ENCODE assay signal across 8 mouse cellular contexts in genomic region chr13:109821725-109822412, GRCm38 (mm10).
DNase-seq lines count a peak whose midpoint lies in the region; ATAC-seq lines count a peak whose summit lies in the region.

No protein-coding gene starts in this region.

- peak; percentile 29 for DNase-seq in gastrocnemius, adult 18-20 months (ENCODE audit: low spot score)
- DNase-seq in gastrocnemius, adult 8-10 months (ENCODE audit: low spot score in 2 of 2), result no peak
- DNase-seq in heart, postnatal 4 days, result peak; percentile 7
- no peak for DNase-seq in limb, embryonic 11.5 days (ENCODE audit: low spot score)
- no peak for DNase-seq in ovary, adult 18-20 months (ENCODE audit: low spot score)
- DNase-seq in left cerebral cortex, postnatal 25 days (ENCODE audit: low spot score in 2 of 2), result no peak

- no peaks in the 10 kb centered on the region for H3K27me3 ChIP-seq in limb, embryonic 11.5 days (ENCODE audit: control insufficient read depth, insufficient read depth, low read length)
- H3K27me3 ChIP-seq in neural tube, embryonic 13.5 days, result no peaks in the 10 kb centered on the region

- no peaks in the 10 kb centered on the region for H3K36me3 ChIP-seq in limb, embryonic 11.5 days (ENCODE audit: control insufficient read depth, insufficient read depth, low read length)
- H3K36me3 ChIP-seq in neural tube, embryonic 13.5 days, result no peaks in the 10 kb centered on the region

- peak overlapping the region; percentile 53 for H3K4me2 ChIP-seq in limb, embryonic 11.5 days (ENCODE audit: low read depth, severe bottlenecking)
- peak overlapping the region; percentile 50 for H3K4me2 ChIP-seq in neural tube, embryonic 13.5 days

- 17% methylated on average over 8 of the region's 8 CpGs for WGBS in limb, embryonic 11.5 days
- WGBS in neural tube, embryonic 13.5 days, result 16% methylated on average over 8 of the region's 8 CpGs

- peaks cover 28% of the 10 kb centered on the region for H3K4me1 ChIP-seq in limb, embryonic 11.5 days (ENCODE audit: control insufficient read depth, insufficient read depth, low read length)
- H3K4me1 ChIP-seq in neural tube, embryonic 13.5 days (replicated peaks), result peaks cover 57% of the 10 kb centered on the region

- ATAC-seq in common myeloid progenitor, adult 5-6 weeks (replicated peaks; ENCODE audit: low read depth, poor library complexity, severe bottlenecking), result peak; percentile 51
- ATAC-seq in limb, embryonic 11.5 days (ENCODE audit: insufficient number of reproducible peaks, low FRiP score, low TSS enrichment, low read depth), result peak; percentile 69
- ATAC-seq in neural tube, embryonic 13.5 days (ENCODE audit: low read depth), result peak; percentile 72; the same call in 1 of the 2 replicates

- no peaks in the 10 kb centered on the region for H3K9me3 ChIP-seq in limb, embryonic 11.5 days (ENCODE audit: control insufficient read depth, low read length)
- no peaks in the 10 kb centered on the region for H3K9me3 ChIP-seq in neural tube, embryonic 13.5 days

- H3K27ac ChIP-seq in limb, embryonic 11.5 days (replicated peaks; ENCODE audit: low read depth, low read length), result peak overlapping the region; percentile 55; the same call in 1 of the 2 replicates
- H3K27ac ChIP-seq in neural tube, embryonic 13.5 days (replicated peaks), result peak overlapping the region; percentile 92

- H3K4me3 ChIP-seq in limb, embryonic 11.5 days (ENCODE audit: low read depth, low read length), result peak overlapping the region; percentile 27
- H3K4me3 ChIP-seq in neural tube, embryonic 13.5 days, result peak overlapping the region; percentile 33

- H3K9ac ChIP-seq in limb, embryonic 11.5 days (ENCODE audit: low read length), result peak overlapping the region; percentile 41; the same call in 1 of the 2 replicates
- peak overlapping the region; percentile 51 for H3K9ac ChIP-seq in neural tube, embryonic 13.5 days

- intact Hi-C loops in left cerebral cortex, postnatal 25 days (cut with DNase I), result loop anchor here (5.0 kb wide), 2 partner anchors 80 to 380 kb away; no protein-coding TSS in a partner anchor

Comparison
In these comparisons a context has a peak if more than half of its experiments do, and no peak if none do; other contexts are left out.
1. DNase-seq: peak in gastrocnemius, adult 18-20 months (single experiment) and heart, postnatal 4 days (single experiment); none in gastrocnemius, adult 8-10 months (0 of 2), limb, embryonic 11.5 days (single experiment), ovary, adult 18-20 months (single experiment) and left cerebral cortex, postnatal 25 days (0 of 2).
2. Peak in every context shown above with its lines, with median percentiles within 50 percentile points of each other: ATAC-seq.